Mouse (Mus musculus) intestine, embryonic 16.5 days (tissue): Measurements from ENCODE around the gene Lyzl6. TPM values are rescaled to one million over a fixed set of nuclear protein-coding genes. Genes with fewer than 3 reads are reported as not detected.

ENCODE experiments used
- ATAC-seq: fragments of 200-750 bp; cut with Nextera tagmentation; 2 replicates; pipeline ENCODE4 v1.8.0; 2017; ENCODE audit warnings: moderate TSS enrichment, moderate library complexity
- H3K27ac ChIP-seq: fragments of 300-500 bp; sonication (generic); 2 replicates; pipeline ENCODE4 v1.5.1; 2014; ENCODE audit warnings: mild to moderate bottlenecking, low read length
- H3K27me3 ChIP-seq: fragments of 300-500 bp; sonication (generic); replicated peaks from 2 replicates; pipeline ENCODE4 v1.6.1; 2014; ENCODE audit warnings: low read length, control low read depth, mixed read lengths; ENCODE audit not compliant: control insufficient read depth, insufficient read depth
- H3K36me3 ChIP-seq: fragments of 300-500 bp; sonication (generic); 2 replicates; pipeline ENCODE4 v1.6.1; 2014; ENCODE audit warnings: low read length, control low read depth; ENCODE audit not compliant: control insufficient read depth, insufficient read depth
- H3K4me1 ChIP-seq: fragments of 300-500 bp; sonication (generic); 2 replicates; pipeline ENCODE4 v1.6.1; 2014; ENCODE audit warnings: low read length, control low read depth, mixed read lengths; ENCODE audit not compliant: control insufficient read depth, insufficient read depth
- H3K4me2 ChIP-seq: fragments of 300-500 bp; sonication (generic); 2 replicates; pipeline ENCODE4 v1.6.1; 2014; ENCODE audit warnings: low read depth, low read length, control low read depth
- H3K4me3 ChIP-seq: fragments of 300-500 bp; sonication (generic); 2 replicates; pipeline ENCODE4 v1.5.1; 2014; ENCODE audit warnings: mild to moderate bottlenecking, low read length
- H3K9ac ChIP-seq: fragments of 300-500 bp; sonication (generic); 2 replicates; pipeline ENCODE4 v1.6.1; 2014; ENCODE audit warnings: low read depth, low read length
- H3K9me3 ChIP-seq: fragments of 300-500 bp; sonication (generic); 2 replicates; pipeline ENCODE4 v1.6.1; 2016; ENCODE audit warnings: low read length, control low read depth; ENCODE audit not compliant: control insufficient read depth
- WGBS: fragments of 180-500 bp; shearing (Covaris S2); extraction: QIAGEN DNeasy Blood & Tissue Kit; methylation state at CpG from one replicate; pipeline ENCODE4 v1.1.7; 2014; 5-methylcytosine and 5-hydroxymethylcytosine counted together
- polyA plus RNA-seq: library from polyadenylated mRNA; unstranded; fragments of >200 nt; fragmentation: Nextera tagmentation; extraction: Ambion mirVana; gene quantifications from 2 replicates; pipeline ENCODE4 v1.2.1, GENCODE M21; 2015

The Lyzl6 gene
- polyA plus RNA-seq, 1 experiment from 2014 or later, result not detected

- Histone ChIP-seq H3K9ac (no peak overlapping the region), H3K27me3 (peaks cover 3% of the 10 kb centered on the region; the same call in 1 of the 2 replicates), H3K4me1 (no peaks in the 10 kb centered on the region), H3K36me3 (no peaks in the 10 kb centered on the region), H3K9me3 (no peaks in the 10 kb centered on the region), H3K4me2 (no peak overlapping the region), H3K4me3 (no peak overlapping the region), H3K27ac (no peak overlapping the region)
- no peak for ATAC-seq
- 82% methylated on average over 8 of the region's 8 CpGs for WGBS
Measured at GRCm38 (mm10) chr11:103663119-103663518, 24.4 kb upstream of the Lyzl6 start.

GRCm38 (mm10) chr11:103662546-103662945, 23.9 kb upstream of the Lyzl6 start:
- ATAC-seq, result no peak

GRCm38 (mm10) chr11:103661863-103662262, 23.2 kb upstream of the Lyzl6 start:
- WGBS, result 52% methylated on average over 4 of the region's 4 CpGs
- no peak overlapping the region for H3K27ac ChIP-seq

More at GRCm38 (mm10) chr11:103662546-103662945, 23.9 kb upstream of the Lyzl6 start:
- no peak overlapping the region for H3K9ac ChIP-seq
- H3K27me3 ChIP-seq, result peaks cover 3% of the 10 kb centered on the region; the same call in 1 of the 2 replicates
- no peak overlapping the region for H3K4me3 ChIP-seq
- no peaks in the 10 kb centered on the region for H3K4me1 ChIP-seq
- H3K4me2 ChIP-seq, result no peak overlapping the region
- no peaks in the 10 kb centered on the region for H3K36me3 ChIP-seq
- WGBS, result 66% methylated on average over 5 of the region's 5 CpGs
- no peak overlapping the region for H3K27ac ChIP-seq
- H3K9me3 ChIP-seq, result no peaks in the 10 kb centered on the region

GRCm38 (mm10) chr11:103658189-103658588, 19.5 kb upstream of the Lyzl6 start:
- H3K36me3 ChIP-seq, result no peaks in the 10 kb centered on the region
- H3K9me3 ChIP-seq, result no peaks in the 10 kb centered on the region
- WGBS, result 84% methylated on average over 7 of the region's 7 CpGs
- no peak overlapping the region for H3K4me2 ChIP-seq
- H3K27ac ChIP-seq, result no peak overlapping the region
- H3K4me1 ChIP-seq, result peaks cover 3% of the 10 kb centered on the region; the same call in 1 of the 2 replicates
- no peak overlapping the region for H3K4me3 ChIP-seq
- H3K9ac ChIP-seq, result no peak overlapping the region
- H3K27me3 ChIP-seq, result no peaks in the 10 kb centered on the region
- ATAC-seq, result no peak

More at GRCm38 (mm10) chr11:103661863-103662262, 23.2 kb upstream of the Lyzl6 start:
- H3K4me3 ChIP-seq, result no peak overlapping the region
- no peaks in the 10 kb centered on the region for H3K36me3 ChIP-seq
- H3K4me1 ChIP-seq, result no peaks in the 10 kb centered on the region
- no peak overlapping the region for H3K9ac ChIP-seq
- H3K4me2 ChIP-seq, result no peak overlapping the region
- H3K27me3 ChIP-seq, result peaks cover 3% of the 10 kb centered on the region; the same call in 1 of the 2 replicates
- H3K9me3 ChIP-seq, result no peaks in the 10 kb centered on the region
- no peak for ATAC-seq

- Histone ChIP-seq H3K36me3 (no peaks in the 10 kb centered on the region), H3K27ac (no peak overlapping the region), H3K27me3 (peaks cover 11% of the 10 kb centered on the region), H3K4me1 (peaks cover 3% of the 10 kb centered on the region; the same call in 1 of the 2 replicates), H3K4me2 (no peak overlapping the region), H3K9me3 (no peaks in the 10 kb centered on the region), H3K9ac (no peak overlapping the region), H3K4me3 (no peak overlapping the region)
- ATAC-seq, result no peak
- WGBS, result 6% methylated on average over 3 of the region's 3 CpGs
Measured at GRCm38 (mm10) chr11:103656520-103656919, 17.8 kb upstream of the Lyzl6 start.

GRCm38 (mm10) chr11:103653359-103653965, 14.8 kb upstream of the Lyzl6 start:
- Histone ChIP-seq H3K36me3 (no peaks in the 10 kb centered on the region), H3K27me3 (peaks cover 39% of the 10 kb centered on the region), H3K9me3 (no peaks in the 10 kb centered on the region), H3K4me3 (no peak overlapping the region), H3K4me1 (peaks cover 12% of the 10 kb centered on the region), H3K9ac (no peak overlapping the region), H3K27ac (no peak overlapping the region), H3K4me2 (no peak overlapping the region)
- 49% methylated on average over 10 of the region's 10 CpGs for WGBS
- peak; percentile 90 for ATAC-seq

- Histone ChIP-seq H3K4me1 (peaks cover 12% of the 10 kb centered on the region), H3K4me2 (no peak overlapping the region), H3K27me3 (peaks cover 54% of the 10 kb centered on the region), H3K36me3 (no peaks in the 10 kb centered on the region), H3K9ac (no peak overlapping the region), H3K27ac (no peak overlapping the region), H3K4me3 (no peak overlapping the region), H3K9me3 (no peaks in the 10 kb centered on the region)
- ATAC-seq, result no peak
- WGBS, result 78% methylated on average over 6 of the region's 6 CpGs
Measured at GRCm38 (mm10) chr11:103651426-103651825, 12.7 kb upstream of the Lyzl6 start.

- no peaks in the 10 kb centered on the region for H3K36me3 ChIP-seq
- H3K27ac ChIP-seq, result no peak overlapping the region
- no peak overlapping the region for H3K9ac ChIP-seq
- H3K9me3 ChIP-seq, result no peaks in the 10 kb centered on the region
- 2% methylated on average over 37 of the region's 37 CpGs for WGBS
- peaks cover 58% of the 10 kb centered on the region for H3K27me3 ChIP-seq
- peak overlapping the region; percentile 61 for H3K4me2 ChIP-seq
- peak overlapping the region; percentile 43 for H3K4me3 ChIP-seq
- ATAC-seq, result no peak
- H3K4me1 ChIP-seq, result peaks cover 12% of the 10 kb centered on the region
Measured at GRCm38 (mm10) chr11:103649983-103650493, 11.3 kb upstream of the Lyzl6 start.

GRCm38 (mm10) chr11:103649301-103649982, 10.8 kb upstream of the Lyzl6 start, which contains the start of gene Rprml:
Gene Rprml, plus strand, starts transcription at chr11:103649570.
- H3K9me3 ChIP-seq, result no peaks in the 10 kb centered on the region
- H3K4me2 ChIP-seq, result peak within 1 kb of the TSS; percentile 61
- H3K4me3 ChIP-seq, result peak within 1 kb of the TSS; percentile 43
- H3K9ac ChIP-seq, result no peak within 1 kb of the TSS
- WGBS, result 1% methylated on average over 67 of the region's 71 CpGs
- H3K27me3 ChIP-seq, result peaks cover 58% of the 10 kb centered on the region
- H3K27ac ChIP-seq, result no peak within 1 kb of the TSS
- 0 out of 2 replicates have a peak, but pooled peaks have one; percentile 14 for ATAC-seq
- H3K36me3 ChIP-seq, result no peaks in the 10 kb centered on the region
- peaks cover 12% of the 10 kb centered on the region for H3K4me1 ChIP-seq
